Mouse (Mus musculus) right cerebral cortex, postnatal 36 days (tissue): Measurements from ENCODE around the gene Atoh7.
"Not testable (repeated sequence)": the region's sequence is repeated elsewhere in the genome, so short reads cannot be mapped to it uniquely, and the experiment has no call there.

Experiments used
- DNase-seq, 2 experiments: peaks; one replicate each; pipeline ENCODE4 v3.0.0; 2022; ENCODE audit warnings: low spot score in 2 of 2, mixed read lengths in 1 of 2

Atoh7 gene

GRCm38 (mm10) chr10:63099521-63099920 lies at the start of gene Atoh7:
TSS of gene Atoh7 (plus strand) at chr10:63099651.
- DNase-seq, result peak; percentile 46 to 49

DNA sequence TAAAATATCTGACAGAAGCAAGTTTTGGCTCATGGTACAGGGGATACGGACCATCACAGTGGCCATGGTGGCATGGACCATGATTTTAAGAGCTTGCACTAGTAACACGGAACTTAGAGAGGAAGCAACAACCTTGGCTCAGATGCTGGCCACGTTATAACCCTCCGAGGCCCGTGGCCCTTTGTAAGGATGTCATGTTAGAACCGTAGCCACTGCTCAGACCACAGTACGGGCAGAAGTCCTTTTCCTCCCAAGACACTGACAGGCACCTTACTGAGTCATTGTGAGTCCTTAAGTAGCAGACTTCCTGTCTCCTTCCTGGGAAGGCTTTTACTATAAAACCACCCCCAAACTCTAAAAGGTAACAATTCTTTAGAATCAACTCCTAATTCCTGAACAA lies 48.2 kb upstream of the Atoh7 start:
- DNase-seq, result no peak

GRCm38 (mm10) chr10:63052011-63052410 lies 47.4 kb upstream of the Atoh7 start:
- DNase-seq, result no peak

DNA sequence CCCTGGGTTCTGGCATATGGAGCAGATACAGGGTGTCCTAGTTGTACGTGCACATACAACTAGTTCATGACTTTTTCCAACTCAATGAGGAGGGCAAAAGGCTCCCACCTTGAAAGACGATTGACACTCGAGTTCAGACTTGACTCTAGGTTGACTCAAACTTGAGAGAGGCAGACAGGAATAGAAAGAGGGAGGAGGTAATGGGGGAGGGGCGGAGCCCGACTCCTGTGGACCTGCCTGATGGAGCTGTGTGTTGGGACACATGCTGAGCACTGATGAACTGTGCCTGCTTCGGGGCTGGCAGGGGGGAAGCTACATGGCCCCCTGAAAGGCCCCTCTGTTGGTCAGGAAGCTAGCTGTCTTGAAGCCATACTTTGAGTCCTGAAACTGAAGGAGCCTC lies 46.4 kb upstream of the Atoh7 start:
- no peak for DNase-seq

GRCm38 (mm10) chr10:63054071-63054470 lies 45.4 kb upstream of the Atoh7 start:
- DNase-seq, result not testable (repeated sequence)

DNA sequence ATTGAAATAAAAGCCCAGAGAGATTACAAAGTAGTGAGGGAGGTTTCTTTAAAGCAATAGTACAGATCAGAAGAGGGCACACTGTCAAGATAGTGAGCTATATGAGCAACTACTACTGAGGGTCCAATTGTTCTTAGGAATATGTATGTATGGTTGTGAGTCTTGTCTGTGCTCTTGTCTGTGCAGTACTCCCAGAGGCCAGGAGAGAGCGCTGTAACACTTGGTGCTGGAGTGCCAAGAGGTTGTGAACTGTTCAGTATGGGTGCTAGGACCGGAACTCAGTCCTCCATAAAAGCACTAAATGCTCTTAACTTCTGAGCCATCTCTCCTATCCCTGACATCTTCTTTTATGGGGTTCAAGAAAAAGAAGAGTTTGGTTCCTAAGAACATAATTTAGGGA lies 44.9 kb upstream of the Atoh7 start:
- no peak for DNase-seq

- no peak for DNase-seq
These were observed 42.3 kb upstream of the Atoh7 start for GRCm38 (mm10) chr10:63056966-63057750.

GRCm38 (mm10) chr10:63059862-63060261 lies 39.6 kb upstream of the Atoh7 start, which contains the start of gene Pbld1:
TSS of gene Pbld1 (plus strand) at chr10:63060162.
- no peak for DNase-seq

- no peak for DNase-seq
These were observed 39.0 kb upstream of the Atoh7 start for GRCm38 (mm10) chr10:63060406-63060805.

DNA sequence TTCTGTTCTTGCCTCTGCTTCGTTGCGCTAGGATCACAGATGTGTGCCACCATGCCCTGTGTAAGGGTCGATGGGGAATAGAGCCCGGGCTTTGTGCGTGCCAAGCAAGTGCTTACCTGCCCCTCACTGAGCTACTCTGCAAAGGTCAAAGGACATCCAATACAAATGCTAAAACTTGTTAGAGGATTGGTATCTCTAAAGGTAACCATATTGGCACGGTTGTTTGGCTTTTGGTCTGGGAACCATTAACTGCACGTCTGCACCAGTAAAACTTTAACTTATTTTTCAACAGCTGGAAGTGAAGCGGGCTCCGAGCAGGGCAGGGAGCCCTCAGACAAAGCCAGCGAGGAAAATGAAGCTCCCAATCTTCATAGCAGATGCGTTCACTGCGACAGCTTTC lies 38.2 kb upstream of the Atoh7 start:
- no peak for DNase-seq

- no peak for DNase-seq
These were observed 36.8 kb upstream of the Atoh7 start for GRCm38 (mm10) chr10:63062696-63063095.

GRCm38 (mm10) chr10:63063365-63063764 lies 36.1 kb upstream of the Atoh7 start:
- no peak for DNase-seq

DNA sequence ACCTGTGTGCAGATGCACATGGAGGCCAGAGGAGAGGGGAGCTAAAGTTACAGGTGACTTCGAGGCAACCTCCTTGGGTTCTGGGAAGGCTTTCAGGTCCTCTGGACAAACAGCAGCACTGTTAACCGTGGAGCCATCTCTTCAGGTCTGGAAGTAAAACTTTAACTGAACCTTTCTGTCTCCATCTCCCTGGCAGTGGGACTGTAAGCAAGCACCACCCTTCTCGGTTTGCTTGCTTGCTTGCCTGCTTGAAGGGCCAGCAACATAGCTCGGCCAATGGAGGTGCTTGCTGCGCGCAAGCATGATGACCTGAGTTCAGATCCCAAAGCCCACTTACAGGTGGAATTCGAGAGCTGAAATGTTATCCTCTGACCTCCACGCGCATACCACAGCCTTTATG lies 34.9 kb upstream of the Atoh7 start:
- DNase-seq, result no peak

GRCm38 (mm10) chr10:63065561-63065960 lies 33.9 kb upstream of the Atoh7 start:
- no peak for DNase-seq

DNA sequence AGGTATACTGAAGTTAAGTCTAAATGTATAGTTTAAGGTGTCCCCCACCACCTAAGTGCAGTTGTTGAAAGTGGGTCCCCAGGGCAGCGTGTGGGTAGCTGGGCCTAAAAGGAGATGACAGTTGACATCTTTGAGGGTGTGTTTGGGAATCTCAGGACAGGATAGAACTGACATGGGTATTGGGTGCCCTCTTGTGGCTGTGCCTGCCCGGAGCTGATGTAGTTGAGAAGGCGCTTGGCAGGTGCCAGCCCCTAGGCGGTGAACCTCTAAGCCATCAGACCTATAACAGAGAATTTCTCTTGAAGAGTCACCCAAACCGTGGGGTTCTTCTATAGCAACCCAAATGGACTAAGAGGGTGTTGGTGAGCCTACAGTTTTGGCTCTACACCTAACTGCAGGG lies 33.5 kb upstream of the Atoh7 start:
- peak; percentile 54 to 69 for DNase-seq

DNA sequence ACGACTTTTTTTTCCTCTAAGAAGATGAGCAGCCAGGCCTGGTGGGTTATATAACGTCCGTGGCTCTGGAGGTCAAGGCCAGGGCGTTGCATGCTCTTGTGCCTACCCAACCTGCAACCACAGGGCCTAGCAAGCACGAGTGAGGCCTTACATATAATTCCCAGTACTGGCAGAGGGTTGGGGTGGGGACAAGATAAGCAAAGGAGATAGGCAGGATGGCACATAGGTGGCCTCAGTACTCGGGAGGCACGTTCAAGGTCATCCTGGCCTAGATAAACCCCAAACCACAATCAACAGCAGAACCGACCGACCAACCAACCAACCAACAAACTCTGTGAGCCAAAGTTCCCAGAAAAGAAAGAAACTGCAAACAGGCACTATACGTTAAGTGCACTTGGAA lies 13.1 kb upstream of the Atoh7 start:
- no peak for DNase-seq

DNA sequence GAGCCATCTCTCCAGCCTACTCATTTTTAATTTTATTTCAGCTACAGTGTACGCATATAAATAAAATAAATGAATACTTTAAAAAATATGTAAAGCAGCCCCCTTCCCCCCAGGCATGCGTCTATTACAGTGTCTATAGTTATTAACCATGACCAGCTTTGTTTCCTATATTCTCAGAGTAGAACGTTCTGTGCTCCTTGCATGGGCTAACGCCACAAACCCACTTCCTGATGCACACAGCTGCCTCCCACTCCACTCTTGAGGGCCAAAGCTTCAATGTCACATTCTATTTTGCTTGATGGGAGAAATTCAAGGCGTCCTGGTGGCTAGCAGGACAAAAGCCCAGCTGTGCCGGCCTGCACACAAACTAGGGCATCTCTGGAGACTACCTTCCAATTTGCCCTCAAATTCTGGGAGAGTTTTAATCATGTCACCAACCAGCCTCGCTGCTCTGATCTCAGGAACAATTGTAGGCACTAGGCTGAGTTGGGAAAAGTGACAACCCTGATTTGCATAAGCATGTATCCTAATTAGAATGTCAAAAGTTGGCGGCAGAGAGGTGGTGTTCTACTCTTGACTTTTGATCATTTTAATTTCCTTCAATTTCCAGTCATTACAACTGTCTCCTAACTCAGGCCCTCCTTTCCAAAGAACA lies 10.2 kb upstream of the Atoh7 start:
- DNase-seq, result no peak

GRCm38 (mm10) chr10:63089758-63090571 lies 9.5 kb upstream of the Atoh7 start:
- no peak for DNase-seq

GRCm38 (mm10) chr10:63091915-63092314 lies 7.5 kb upstream of the Atoh7 start:
- no peak for DNase-seq

DNA sequence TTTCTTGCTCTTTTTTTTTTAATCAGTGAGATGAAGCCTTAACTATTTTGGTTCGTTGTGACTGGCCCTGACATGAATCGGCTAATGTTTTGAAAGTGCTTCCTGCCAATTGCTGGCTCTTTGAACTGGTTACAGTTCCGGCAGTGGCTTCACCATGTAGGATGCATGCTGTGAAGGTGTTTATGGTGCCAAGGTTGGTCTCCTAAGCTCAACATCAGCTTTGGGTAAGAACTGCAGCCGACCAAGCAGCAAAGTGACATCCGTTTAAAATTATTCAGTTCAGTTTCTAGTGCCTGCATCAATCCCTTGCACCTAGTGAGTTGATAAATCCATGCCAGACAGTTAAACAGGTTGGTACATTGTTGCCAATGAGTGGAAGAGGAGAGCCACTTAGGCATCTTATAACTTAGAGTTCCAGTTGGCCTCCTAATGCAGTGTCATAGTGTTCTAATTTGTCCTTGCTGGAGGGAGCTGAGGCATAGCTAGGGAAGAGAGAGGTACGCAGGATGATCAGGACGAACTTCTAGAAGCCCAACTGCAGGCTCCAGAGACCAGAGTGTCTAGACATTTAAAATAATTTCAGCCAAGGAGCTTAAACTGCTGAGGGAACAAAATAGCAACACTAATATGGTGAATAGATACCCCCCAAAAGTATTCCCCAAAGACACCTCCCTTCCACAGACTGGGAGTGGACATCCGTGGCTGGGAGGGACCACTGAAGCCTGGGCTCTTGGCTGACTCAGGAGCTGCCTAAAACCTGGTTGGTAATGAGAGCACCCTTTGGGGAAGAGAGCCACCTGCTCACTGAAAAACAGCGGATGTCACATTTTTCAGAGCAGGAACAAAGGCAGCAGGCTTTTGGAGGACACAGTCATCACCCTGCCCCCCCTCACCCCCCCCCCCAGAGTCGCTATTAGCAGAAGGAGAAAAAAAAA lies 6.6 kb upstream of the Atoh7 start:
- no peak for DNase-seq

GRCm38 (mm10) chr10:63096757-63097156 lies 2.7 kb upstream of the Atoh7 start:
- DNase-seq, result no peak
